Mouse (Mus musculus): ENCODE measurements around the gene Myo1a. TPM values are rescaled to one million over a fixed set of nuclear protein-coding genes. Genes with fewer than 3 reads are reported as not detected.

Gene Myo1a
- polyA plus RNA-seq, 1 experiment from 2014 or later = 0.07 TPM

GRCm38 (mm10) chr10:127730285-127730932 is 25.4 kb downstream of the Myo1a start:
- Histone ChIP-seq H3K9me3 (ENCODE audit: low read length) (no peaks in the 10 kb centered on the region), H3K9ac (replicated peaks) (no peak overlapping the region), H3K27me3 (ENCODE audit: insufficient read depth, low read length) (no peaks in the 10 kb centered on the region), H3K4me1 (ENCODE audit: insufficient read depth) (peaks cover 20% of the 10 kb centered on the region; the same call in 1 of the 2 replicates), H3K4me3 (ENCODE audit: low read depth, low read length) (no peak overlapping the region), H3K27ac (ENCODE audit: low read depth) (peak overlapping the region; percentile 57), H3K36me3 (replicated peaks; ENCODE audit: insufficient read depth, low read length) (no peaks in the 10 kb centered on the region), H3K4me2 (ENCODE audit: low read depth, low read length) (peak overlapping the region; percentile 34)
- ATAC-seq = peak; percentile 52
- no peak for TF ChIP-seq CTCF (IDR thresholded peaks at IDR 0.05; ENCODE audit: low read depth)
- TF ChIP-seq EP300 (IDR thresholded peaks at IDR 0.05; ENCODE audit: low read depth) = peak; percentile 90
- WGBS (ENCODE audit: insufficient replicate concordance) = 50% methylated on average over 11 of the region's 11 CpGs
- DNase-seq = no peak

GRCm38 (mm10) chr10:127730933-127731310 is 26.0 kb downstream of the Myo1a start:
- Histone ChIP-seq H3K27ac (ENCODE audit: low read depth) (no peak overlapping the region), H3K9ac (replicated peaks) (no peak overlapping the region), H3K9me3 (ENCODE audit: low read length) (no peaks in the 10 kb centered on the region), H3K4me3 (ENCODE audit: low read depth, low read length) (no peak overlapping the region), H3K4me1 (ENCODE audit: insufficient read depth) (peaks cover 21% of the 10 kb centered on the region; the same call in 1 of the 2 replicates), H3K4me2 (ENCODE audit: low read depth, low read length) (peak overlapping the region; percentile 34), H3K27me3 (ENCODE audit: insufficient read depth, low read length) (no peaks in the 10 kb centered on the region), H3K36me3 (replicated peaks; ENCODE audit: insufficient read depth, low read length) (no peaks in the 10 kb centered on the region)
- DNase-seq (no peak), ATAC-seq (no peak)
- TF ChIP-seq EP300 (IDR thresholded peaks at IDR 0.05; ENCODE audit: low read depth) (no peak), CTCF (IDR thresholded peaks at IDR 0.05; ENCODE audit: low read depth) (no peak)
- 50% methylated on average over 9 of the region's 9 CpGs for WGBS (ENCODE audit: insufficient replicate concordance)

GRCm38 (mm10) chr10:127731397-127731796 is 26.4 kb downstream of the Myo1a start:
- Histone ChIP-seq H3K9me3 (ENCODE audit: low read length) (no peaks in the 10 kb centered on the region), H3K27ac (ENCODE audit: low read depth) (no peak overlapping the region), H3K9ac (replicated peaks) (no peak overlapping the region), H3K36me3 (replicated peaks; ENCODE audit: insufficient read depth, low read length) (no peaks in the 10 kb centered on the region), H3K27me3 (ENCODE audit: insufficient read depth, low read length) (no peaks in the 10 kb centered on the region), H3K4me3 (ENCODE audit: low read depth, low read length) (no peak overlapping the region), H3K4me2 (ENCODE audit: low read depth, low read length) (no peak overlapping the region), H3K4me1 (ENCODE audit: insufficient read depth) (peaks cover 25% of the 10 kb centered on the region; the same call in 1 of the 2 replicates)
- DNase-seq = no peak
- ATAC-seq = peak; percentile 24; the same call in 1 of the 2 replicates
- 18% methylated on average over 5 of the region's 5 CpGs for WGBS (ENCODE audit: insufficient replicate concordance)
- TF ChIP-seq CTCF (IDR thresholded peaks at IDR 0.05; ENCODE audit: low read depth) = no peak
- no peak for TF ChIP-seq EP300 (IDR thresholded peaks at IDR 0.05; ENCODE audit: low read depth)

GRCm38 (mm10) chr10:127734434-127734833 is 29.5 kb downstream of the Myo1a start:
- WGBS (ENCODE audit: insufficient replicate concordance) = 30% methylated on average over 5 of the region's 5 CpGs
- DNase-seq = no peak
- peak; percentile 81 for TF ChIP-seq CTCF (IDR thresholded peaks at IDR 0.05; ENCODE audit: low read depth)
- no peak for TF ChIP-seq EP300 (IDR thresholded peaks at IDR 0.05; ENCODE audit: low read depth)

GRCm38 (mm10) chr10:127736266-127736665 is 31.3 kb downstream of the Myo1a start:
- no peak for TF ChIP-seq CTCF (IDR thresholded peaks at IDR 0.05; ENCODE audit: low read depth)
- DNase-seq = no peak
- H3K9me3 ChIP-seq (ENCODE audit: low read length) = no peaks in the 10 kb centered on the region
- 26% methylated on average over 2 of the region's 2 CpGs for WGBS (ENCODE audit: insufficient replicate concordance)
- peak overlapping the region; percentile 85 for H3K27ac ChIP-seq (ENCODE audit: low read depth)
- H3K9ac ChIP-seq (replicated peaks) = no peak overlapping the region
- peaks cover 41% of the 10 kb centered on the region for H3K4me1 ChIP-seq (ENCODE audit: insufficient read depth)
- no peak overlapping the region for H3K4me3 ChIP-seq (ENCODE audit: low read depth, low read length)
- no peak overlapping the region for H3K4me2 ChIP-seq (ENCODE audit: low read depth, low read length)
- H3K36me3 ChIP-seq (replicated peaks; ENCODE audit: insufficient read depth, low read length) = no peaks in the 10 kb centered on the region
- ATAC-seq = no peak
- H3K27me3 ChIP-seq (ENCODE audit: insufficient read depth, low read length) = no peaks in the 10 kb centered on the region

More at GRCm38 (mm10) chr10:127734434-127734833, 29.5 kb downstream of the Myo1a start:
- H3K36me3 ChIP-seq (replicated peaks; ENCODE audit: insufficient read depth, low read length) = no peaks in the 10 kb centered on the region
- no peak for ATAC-seq
- H3K4me1 ChIP-seq (ENCODE audit: insufficient read depth) = peaks cover 43% of the 10 kb centered on the region
- H3K9ac ChIP-seq (replicated peaks) = no peak overlapping the region
- no peaks in the 10 kb centered on the region for H3K27me3 ChIP-seq (ENCODE audit: insufficient read depth, low read length)
- no peaks in the 10 kb centered on the region for H3K9me3 ChIP-seq (ENCODE audit: low read length)
- H3K27ac ChIP-seq (ENCODE audit: low read depth) = no peak overlapping the region
- H3K4me2 ChIP-seq (ENCODE audit: low read depth, low read length) = no peak overlapping the region
- H3K4me3 ChIP-seq (ENCODE audit: low read depth, low read length) = no peak overlapping the region

GRCm38 (mm10) chr10:127736916-127737315 is 31.9 kb downstream of the Myo1a start:
- H3K4me3 ChIP-seq (ENCODE audit: low read depth, low read length) = no peak overlapping the region
- peaks cover 5% of the 10 kb centered on the region for H3K36me3 ChIP-seq (replicated peaks; ENCODE audit: insufficient read depth, low read length)
- H3K27ac ChIP-seq (ENCODE audit: low read depth) = peak overlapping the region; percentile 85
- 26% methylated on average over 4 of the region's 4 CpGs for WGBS (ENCODE audit: insufficient replicate concordance)
- H3K9me3 ChIP-seq (ENCODE audit: low read length) = no peaks in the 10 kb centered on the region
- 0 out of 2 replicates have a peak overlapping the region, but pooled peaks have one; percentile 40 for H3K4me2 ChIP-seq (ENCODE audit: low read depth, low read length)
- H3K9ac ChIP-seq (replicated peaks) = 0 out of 2 replicates have a peak overlapping the region, but pooled peaks have one; percentile 5
- TF ChIP-seq EP300 (IDR thresholded peaks at IDR 0.05; ENCODE audit: low read depth) = peak; percentile 36
- no peak for TF ChIP-seq CTCF (IDR thresholded peaks at IDR 0.05; ENCODE audit: low read depth)
- DNase-seq = no peak
- H3K4me1 ChIP-seq (ENCODE audit: insufficient read depth) = peaks cover 36% of the 10 kb centered on the region
- no peak for ATAC-seq
- no peaks in the 10 kb centered on the region for H3K27me3 ChIP-seq (ENCODE audit: insufficient read depth, low read length)
